Mouse (Mus musculus): ENCODE data around the gene Abca13. TPM values are rescaled to one million over a fixed set of nuclear protein-coding genes. Genes with fewer than 3 reads are reported as not detected.

Gene Abca13
- polyA plus RNA-seq, 1 experiment from 2014 or later: 0.01 TPM

GRCm38 (mm10) chr11:9622888-9623287 is 431.1 kb downstream of the Abca13 start:
- no peak for ATAC-seq
- Histone ChIP-seq H3K4me2 (no peak overlapping the region), H3K9ac (no peak overlapping the region), H3K36me3 (ENCODE audit: poor library complexity, severe bottlenecking) (no peaks in the 10 kb centered on the region), H3K9me3 (replicated peaks) (no peaks in the 10 kb centered on the region), H3K27ac (no peak overlapping the region), H3K4me1 (no peaks in the 10 kb centered on the region), H3K4me3 (no peak overlapping the region), H3K27me3 (peaks cover 3% of the 10 kb centered on the region; the same call in 1 of the 2 replicates)
- WGBS: 88% methylated on average over 2 of the region's 2 CpGs

- ATAC-seq: no peak
- no peak overlapping the region for H3K4me2 ChIP-seq
- H3K27ac ChIP-seq: no peak overlapping the region
- H3K9me3 ChIP-seq (replicated peaks): no peaks in the 10 kb centered on the region
- no peaks in the 10 kb centered on the region for H3K36me3 ChIP-seq (ENCODE audit: poor library complexity, severe bottlenecking)
- 86% methylated on average over 1 of the region's 1 CpGs for WGBS
- H3K9ac ChIP-seq: no peak overlapping the region
- H3K4me1 ChIP-seq: no peaks in the 10 kb centered on the region
- peaks cover 3% of the 10 kb centered on the region; the same call in 1 of the 2 replicates for H3K27me3 ChIP-seq
- H3K4me3 ChIP-seq: no peak overlapping the region
These were observed 433.0 kb downstream of the Abca13 start for GRCm38 (mm10) chr11:9624753-9625152.

GRCm38 (mm10) chr11:9625812-9626211 is 434.1 kb downstream of the Abca13 start:
- peaks cover 3% of the 10 kb centered on the region; the same call in 1 of the 2 replicates for H3K27me3 ChIP-seq
- no peaks in the 10 kb centered on the region for H3K9me3 ChIP-seq (replicated peaks)
- H3K36me3 ChIP-seq (ENCODE audit: poor library complexity, severe bottlenecking): no peaks in the 10 kb centered on the region
- H3K4me3 ChIP-seq: no peak overlapping the region
- H3K27ac ChIP-seq: no peak overlapping the region
- H3K4me2 ChIP-seq: no peak overlapping the region
- 95% methylated on average over 1 of the region's 1 CpGs for WGBS
- H3K9ac ChIP-seq: no peak overlapping the region
- no peak for ATAC-seq
- no peaks in the 10 kb centered on the region for H3K4me1 ChIP-seq

- Histone ChIP-seq H3K27me3 (no peaks in the 10 kb centered on the region), H3K36me3 (ENCODE audit: poor library complexity, severe bottlenecking) (no peaks in the 10 kb centered on the region), H3K4me3 (no peak overlapping the region), H3K9ac (no peak overlapping the region), H3K27ac (no peak overlapping the region), H3K9me3 (replicated peaks) (no peaks in the 10 kb centered on the region), H3K4me1 (no peaks in the 10 kb centered on the region), H3K4me2 (no peak overlapping the region)
- no peak for ATAC-seq
- 80% methylated on average over 3 of the region's 3 CpGs for WGBS
These were observed 455.5 kb downstream of the Abca13 start for GRCm38 (mm10) chr11:9647272-9647671.

- Histone ChIP-seq H3K36me3 (ENCODE audit: poor library complexity, severe bottlenecking) (no peaks in the 10 kb centered on the region), H3K9me3 (replicated peaks) (no peaks in the 10 kb centered on the region), H3K27ac (no peak overlapping the region), H3K9ac (no peak overlapping the region), H3K27me3 (no peaks in the 10 kb centered on the region), H3K4me2 (no peak overlapping the region), H3K4me1 (no peaks in the 10 kb centered on the region), H3K4me3 (no peak overlapping the region)
- 66% methylated on average over 3 of the region's 3 CpGs for WGBS
- no peak for ATAC-seq
These were observed 456.2 kb downstream of the Abca13 start for GRCm38 (mm10) chr11:9647991-9648390.

- no peak overlapping the region for H3K4me3 ChIP-seq
- no peaks in the 10 kb centered on the region for H3K36me3 ChIP-seq (ENCODE audit: poor library complexity, severe bottlenecking)
- H3K4me2 ChIP-seq: no peak overlapping the region
- no peak for ATAC-seq
- no peak overlapping the region for H3K9ac ChIP-seq
- no peaks in the 10 kb centered on the region for H3K4me1 ChIP-seq
- WGBS: 80% methylated on average over 3 of the region's 3 CpGs
- H3K27ac ChIP-seq: no peak overlapping the region
- H3K9me3 ChIP-seq (replicated peaks): no peaks in the 10 kb centered on the region
- H3K27me3 ChIP-seq: no peaks in the 10 kb centered on the region
These were observed 475.0 kb downstream of the Abca13 start for GRCm38 (mm10) chr11:9666648-9667255.

GRCm38 (mm10) chr11:9669430-9669829 is 477.7 kb downstream of the Abca13 start:
- no peak overlapping the region for H3K9ac ChIP-seq
- H3K4me3 ChIP-seq: no peak overlapping the region
- H3K36me3 ChIP-seq (ENCODE audit: poor library complexity, severe bottlenecking): no peaks in the 10 kb centered on the region
- H3K4me2 ChIP-seq: no peak overlapping the region
- no peak for ATAC-seq
- H3K9me3 ChIP-seq (replicated peaks): no peaks in the 10 kb centered on the region
- H3K27me3 ChIP-seq: no peaks in the 10 kb centered on the region
- 59% methylated on average over 1 of the region's 1 CpGs for WGBS
- H3K27ac ChIP-seq: no peak overlapping the region
- no peaks in the 10 kb centered on the region for H3K4me1 ChIP-seq

- Histone ChIP-seq H3K27me3 (no peaks in the 10 kb centered on the region), H3K36me3 (ENCODE audit: poor library complexity, severe bottlenecking) (no peaks in the 10 kb centered on the region), H3K27ac (no peak overlapping the region), H3K4me2 (no peak overlapping the region), H3K9me3 (replicated peaks) (no peaks in the 10 kb centered on the region), H3K4me1 (no peaks in the 10 kb centered on the region), H3K9ac (no peak overlapping the region), H3K4me3 (no peak overlapping the region)
- WGBS: 87% methylated on average over 2 of the region's 2 CpGs
- no peak for ATAC-seq
These were observed 493.2 kb downstream of the Abca13 start for GRCm38 (mm10) chr11:9684952-9685351.

- Histone ChIP-seq H3K9me3 (replicated peaks) (no peaks in the 10 kb centered on the region), H3K27me3 (no peaks in the 10 kb centered on the region), H3K4me3 (no peak overlapping the region), H3K4me1 (no peaks in the 10 kb centered on the region), H3K36me3 (ENCODE audit: poor library complexity, severe bottlenecking) (no peaks in the 10 kb centered on the region), H3K27ac (no peak overlapping the region), H3K4me2 (no peak overlapping the region), H3K9ac (no peak overlapping the region)
- WGBS: 76% methylated on average over 3 of the region's 3 CpGs
- ATAC-seq: no peak
These were observed 513.4 kb downstream of the Abca13 start for GRCm38 (mm10) chr11:9705190-9705589.

- Histone ChIP-seq H3K4me3 (no peak overlapping the region), H3K9ac (no peak overlapping the region), H3K9me3 (replicated peaks) (no peaks in the 10 kb centered on the region), H3K4me2 (no peak overlapping the region), H3K27ac (no peak overlapping the region), H3K4me1 (no peaks in the 10 kb centered on the region), H3K36me3 (ENCODE audit: poor library complexity, severe bottlenecking) (no peaks in the 10 kb centered on the region), H3K27me3 (no peaks in the 10 kb centered on the region)
- 86% methylated on average over 2 of the region's 2 CpGs for WGBS
- ATAC-seq: no peak
These were observed 536.2 kb downstream of the Abca13 start for GRCm38 (mm10) chr11:9727810-9728490.

- no peaks in the 10 kb centered on the region for H3K9me3 ChIP-seq (replicated peaks)
These were observed 539.6 kb downstream of the Abca13 start for GRCm38 (mm10) chr11:9731300-9731699.

More at GRCm38 (mm10) chr11:9731300-9731699, 539.6 kb downstream of the Abca13 start:
- no peaks in the 10 kb centered on the region for H3K27me3 ChIP-seq
- no peaks in the 10 kb centered on the region for H3K4me1 ChIP-seq
- no peak for ATAC-seq
- no peak overlapping the region for H3K27ac ChIP-seq
- no peak overlapping the region for H3K9ac ChIP-seq
- no peaks in the 10 kb centered on the region for H3K36me3 ChIP-seq (ENCODE audit: poor library complexity, severe bottlenecking)
- WGBS: 95% methylated on average over 1 of the region's 1 CpGs
- no peak overlapping the region for H3K4me3 ChIP-seq
- H3K4me2 ChIP-seq: no peak overlapping the region
